Mouse (Mus musculus) lung, postnatal 0 days (tissue): Measurements from ENCODE around the gene Arrdc2. TPM values are rescaled to one million over a fixed set of nuclear protein-coding genes. Genes with fewer than 3 reads are reported as not detected.

ENCODE experiments used
- ATAC-seq: fragments of 200-750 bp; cut with Nextera tagmentation; 2 replicates; pipeline ENCODE4 v1.8.0; 2017; ENCODE audit warnings: moderate library complexity
- DNase-seq: peaks from one replicate; pipeline ENCODE4 v3.0.0-alpha.2; 2016; ENCODE audit warnings: low spot score
- H3K27ac ChIP-seq: fragments of 300-500 bp; sonication (generic); 2 replicates; pipeline ENCODE4 v1.5.1; 2014; ENCODE audit warnings: antibody characterized with exemption, mild to moderate bottlenecking, low read length, mixed read lengths
- H3K27me3 ChIP-seq: fragments of 300-500 bp; sonication (generic); replicated peaks from 2 replicates; pipeline ENCODE4 v1.6.1; 2014; ENCODE audit warnings: low read length, mixed read lengths; ENCODE audit not compliant: insufficient read depth
- H3K36me3 ChIP-seq: fragments of 300-500 bp; sonication (generic); 2 replicates; pipeline ENCODE4 v1.6.1; 2014; ENCODE audit warnings: low read length, mixed read lengths; ENCODE audit not compliant: insufficient read depth
- H3K4me1 ChIP-seq: fragments of 300-500 bp; sonication (generic); 2 replicates; pipeline ENCODE4 v1.6.1; 2014; ENCODE audit warnings: antibody characterized with exemption, low read depth, low read length, mixed read lengths; ENCODE audit not compliant: insufficient read depth
- H3K4me2 ChIP-seq: fragments of 300-500 bp; sonication (generic); replicated peaks from 2 replicates; pipeline ENCODE4 v1.6.1; 2014; ENCODE audit warnings: low read depth, mild to moderate bottlenecking, low read length, moderate library complexity, mixed read lengths
- H3K4me3 ChIP-seq: fragments of 300-500 bp; sonication (generic); 2 replicates; pipeline ENCODE4 v1.5.1; 2014; ENCODE audit warnings: low read depth, low read length
- H3K9ac ChIP-seq: fragments of 300-500 bp; sonication (generic); replicated peaks from 2 replicates; pipeline ENCODE4 v1.6.1; 2014; ENCODE audit warnings: low read depth, mild to moderate bottlenecking
- H3K9me3 ChIP-seq: fragments of 300-500 bp; sonication (generic); 2 replicates; pipeline ENCODE4 v1.6.1; 2016; ENCODE audit warnings: low read length, mixed read lengths
- CTCF ChIP-seq: IDR thresholded peaks from 2 replicates; pipeline ENCODE4 v1.5.1; 2016; ENCODE audit warnings: antibody characterized with exemption, mild to moderate bottlenecking
- EP300 ChIP-seq: IDR thresholded peaks from 2 replicates; pipeline ENCODE4 v1.6.1; 2016; ENCODE audit warnings: antibody characterized with exemption, mild to moderate bottlenecking, control low read depth
- WGBS: fragments of 180-500 bp; shearing (Covaris S2); extraction: QIAGEN DNeasy Blood & Tissue Kit; methylation state at CpG from one replicate; pipeline ENCODE4 v1.1.7; 2014; 5-methylcytosine and 5-hydroxymethylcytosine counted together
- microRNA-seq: library from miRNA; unstranded; fragments of <30 nt; microRNA quantifications from one replicate; pipeline ENCODE4, GENCODE M21; 2016
- polyA plus RNA-seq: library from polyadenylated mRNA; unstranded; fragments of >200 nt; fragmentation: Nextera tagmentation; extraction: Ambion mirVana; gene quantifications from 2 replicates; pipeline ENCODE4 v1.2.1, GENCODE M21; 2015

The Arrdc2 gene
- polyA plus RNA-seq, 1 experiment from 2014 or later, result 10.7 TPM

GRCm38 (mm10) chr8:70786291-70787050 is 53.0 kb downstream of the Arrdc2 start:
- TF ChIP-seq EP300 (no peak), CTCF (no peak)
- Histone ChIP-seq H3K9ac (no peak overlapping the region), H3K4me3 (no peak overlapping the region), H3K4me1 (peaks cover 5% of the 10 kb centered on the region), H3K4me2 (no peak overlapping the region), H3K36me3 (peaks cover 17% of the 10 kb centered on the region), H3K27ac (no peak overlapping the region), H3K9me3 (no peaks in the 10 kb centered on the region), H3K27me3 (no peaks in the 10 kb centered on the region)
- 90% methylated on average over 25 of the region's 25 CpGs for WGBS
- ATAC-seq (no peak), DNase-seq (no peak)

Small RNA genes lying within 50 kb of the gene (microRNA-seq; reads per million reads assigned to microRNA genes)
- gene Mir7240, result 0.98 reads per million

Other genes starting within 250 kb of the Arrdc2 start
- 49.1 and 57.8 TPM in 2 replicates for gene Isyna1, start 245.3 kb downstream of the Arrdc2 start, polyA plus RNA-seq
- 117 and 125 TPM in 2 replicates for gene Ssbp4, start 230.8 kb downstream of the Arrdc2 start, polyA plus RNA-seq
- gene Lrrc25, start 223.6 kb downstream of the Arrdc2 start, polyA plus RNA-seq, result 4.2 TPM in 2 replicates
- gene Gdf15, start 207.3 kb downstream of the Arrdc2 start, polyA plus RNA-seq, result 1.3 and 2.3 TPM in 2 replicates
- gene Pgpep1, start 179.3 kb downstream of the Arrdc2 start, polyA plus RNA-seq, result 32.9 and 34.4 TPM in 2 replicates
- gene Lsm4, start 166.5 kb downstream of the Arrdc2 start, polyA plus RNA-seq, result 95.9 and 104 TPM in 2 replicates
- 107 and 109 TPM in 2 replicates for gene Jund, start 140.8 kb downstream of the Arrdc2 start, polyA plus RNA-seq
- gene Iqcn, start 136.3 kb downstream of the Arrdc2 start, polyA plus RNA-seq, result 0.04 and 0.07 TPM in 2 replicates
- 0.50 and 0.54 TPM in 2 replicates for gene Gm3336, start 121.2 kb downstream of the Arrdc2 start, polyA plus RNA-seq
- 0.93 and 2.0 TPM in 2 replicates for gene Pde4c, start 116.0 kb downstream of the Arrdc2 start, polyA plus RNA-seq
- 17.6 and 28.6 TPM in 2 replicates for gene Rab3a, start 85.0 kb downstream of the Arrdc2 start, polyA plus RNA-seq
- 57.4 and 88.8 TPM in 2 replicates for gene Mpv17l2, start 78.8 kb downstream of the Arrdc2 start, polyA plus RNA-seq
- 28.0 and 30.5 TPM in 2 replicates for gene Pik3r2, start 63.0 kb downstream of the Arrdc2 start, polyA plus RNA-seq
- 7.3 and 7.6 TPM in 2 replicates for gene Mast3, start 34.7 kb downstream of the Arrdc2 start, polyA plus RNA-seq
- 0.13 and 0.16 TPM in 2 replicates for gene Il12rb1, start 31.3 kb downstream of the Arrdc2 start, polyA plus RNA-seq
- gene Kcnn1, start 23.5 kb upstream of the Arrdc2 start, polyA plus RNA-seq, result 0.24 and 0.25 TPM in 2 replicates
- gene Ccdc124, start 34.2 kb upstream of the Arrdc2 start, polyA plus RNA-seq, result 63.7 and 68.5 TPM in 2 replicates
- gene Slc5a5, start 53.0 kb upstream of the Arrdc2 start, polyA plus RNA-seq, result 0.12 and 0.13 TPM in 2 replicates
- gene Rpl18a, start 57.7 kb upstream of the Arrdc2 start, polyA plus RNA-seq, result 3,759 and 4,424 TPM in 2 replicates
- 22.7 and 25.5 TPM in 2 replicates for gene Map1s, start 66.2 kb upstream of the Arrdc2 start, polyA plus RNA-seq